In genomic region chr12:17468359-17468758, GRCm38 (mm10) we compare ENCODE assay signal across 14 mouse cellular contexts.
DNase-seq lines count a peak whose midpoint lies in the region; ATAC-seq and TF ChIP-seq lines count a peak whose summit lies in the region.
"Had no signal": no experiment of that assay in that cellular context is flagged by ENCODE, and none has a peak within 500 bp of the region (broad histone marks: within the 10 kb centered on the region; RNA-seq: fewer than 3 reads in every experiment).

No protein-coding gene starts in this region.

- H3K27me3 ChIP-seq in lung, embryonic 14.5 days (ENCODE audit: insufficient read depth, low read length), result no peaks in the 10 kb centered on the region
- H3K27me3 ChIP-seq in intestine, embryonic 16.5 days (replicated peaks; ENCODE audit: control insufficient read depth, insufficient read depth, low read length), result no peaks in the 10 kb centered on the region
- H3K27me3 ChIP-seq: hindbrain, embryonic 15.5 days had no signal

- H3K4me3 ChIP-seq in lung, embryonic 14.5 days (ENCODE audit: low read depth, low read length), result no peak overlapping the region
- H3K4me3 ChIP-seq in intestine, embryonic 16.5 days (ENCODE audit: low read length), result no peak overlapping the region
- H3K4me3 ChIP-seq: hindbrain, embryonic 15.5 days had no signal

- H3K36me3 ChIP-seq in lung, embryonic 14.5 days (ENCODE audit: insufficient read depth), result no peaks in the 10 kb centered on the region
- H3K36me3 ChIP-seq in intestine, embryonic 16.5 days (ENCODE audit: control insufficient read depth, insufficient read depth, low read length), result no peaks in the 10 kb centered on the region
- H3K36me3 ChIP-seq: hindbrain, embryonic 15.5 days had no signal

- ATAC-seq in lung, embryonic 14.5 days (ENCODE audit: insufficient read depth), result peak; percentile 58; the same call in 1 of the 2 replicates
- 0 out of 2 replicates have a peak, but pooled peaks have one; percentile 21 for ATAC-seq in intestine, embryonic 16.5 days
- ATAC-seq: CD4-positive, CD25-positive, alpha-beta regulatory T cell, adult 4 months; forebrain, embryonic 14.5 days had no signal

- intact Hi-C loops in heart, postnatal 10 days (cut with DNase I), result no loop called here

- no peak overlapping the region for H3K4me2 ChIP-seq in lung, embryonic 14.5 days
- no peak overlapping the region for H3K4me2 ChIP-seq in intestine, embryonic 16.5 days (ENCODE audit: low read depth, low read length)
- H3K4me2 ChIP-seq: hindbrain, embryonic 15.5 days had no signal

- no peaks in the 10 kb centered on the region for H3K4me1 ChIP-seq in lung, embryonic 14.5 days (ENCODE audit: insufficient read depth)
- no peaks in the 10 kb centered on the region for H3K4me1 ChIP-seq in intestine, embryonic 16.5 days (ENCODE audit: control insufficient read depth, insufficient read depth, low read length)
- H3K4me1 ChIP-seq: hindbrain, embryonic 15.5 days had no signal

- 14% methylated on average over 3 of the region's 3 CpGs for WGBS in lung, embryonic 14.5 days
- WGBS in intestine, embryonic 16.5 days, result 24% methylated on average over 3 of the region's 3 CpGs

- no peak overlapping the region for H3K9ac ChIP-seq in lung, embryonic 14.5 days
- H3K9ac ChIP-seq in intestine, embryonic 16.5 days (ENCODE audit: low read depth, low read length), result no peak overlapping the region
- H3K9ac ChIP-seq: hindbrain, embryonic 15.5 days had no signal

- no peak overlapping the region for H3K27ac ChIP-seq in lung, embryonic 14.5 days (ENCODE audit: low read depth)
- no peak overlapping the region for H3K27ac ChIP-seq in intestine, embryonic 16.5 days (ENCODE audit: low read length)
- H3K27ac ChIP-seq: hindbrain, embryonic 15.5 days had no signal

- TF ChIP-seq CTCF in lung, embryonic 14.5 days (IDR thresholded peaks at IDR 0.05; ENCODE audit: low read depth), result no peak

- H3K9me3 ChIP-seq in lung, embryonic 14.5 days (ENCODE audit: low read depth, low read length), result no peaks in the 10 kb centered on the region
- no peaks in the 10 kb centered on the region for H3K9me3 ChIP-seq in intestine, embryonic 16.5 days (ENCODE audit: control insufficient read depth, low read length)
- H3K9me3 ChIP-seq: hindbrain, embryonic 15.5 days had no signal

- DNase-seq in heart, postnatal 10 days, result peak; percentile 44 to 45
- no peak for DNase-seq in heart, adult 11 months
- peak; percentile 68 for DNase-seq in lung, embryonic 14.5 days
- DNase-seq in lung, adult 18-20 months, result no peak
- DNase-seq in embryo, embryonic 10.5 days (ENCODE audit: low spot score), result peak; percentile 26
- DNase-seq in spleen, postnatal 4 days (ENCODE audit: low spot score in 2 of 2), result no peak
- DNase-seq in layer of hippocampus, postnatal 36 days, result no peak
- DNase-seq: cerebellum, postnatal 14 days; right cerebral cortex, postnatal 25 days; thymus, postnatal 36 days had no signal

Comparison
In these comparisons a context has a peak if more than half of its experiments do, and no peak if none do; other contexts are left out.
1. DNase-seq: peak in heart, postnatal 10 days (2 of 2), lung, embryonic 14.5 days (single experiment) and embryo, embryonic 10.5 days (single experiment); none in heart, adult 11 months (single experiment), lung, adult 18-20 months (0 of 2), spleen, postnatal 4 days (0 of 2) and layer of hippocampus, postnatal 36 days (0 of 2).